Mouse (Mus musculus) brain, embryonic 14.5 days (tissue): Measurements from ENCODE around the gene Cep95.
"Not testable (repeated sequence)": the region's sequence is repeated elsewhere in the genome, so short reads cannot be mapped to it uniquely, and the experiment has no call there.

ENCODE experiments used
- CTCF ChIP-seq: fragments of 200-500 bp; IDR thresholded peaks from 2 replicates; pipeline ENCODE4 v1.5.1; 2012; ENCODE audit warnings: inconsistent platforms, mild to moderate bottlenecking, moderate library complexity, borderline replicate concordance; ENCODE audit not compliant: insufficient read depth, insufficient read length; ENCODE audit errors: extremely low read depth
- POLR2A ChIP-seq: fragments of 200-500 bp; IDR thresholded peaks from 2 replicates; pipeline ENCODE4 v1.6.1; 2012; ENCODE audit warnings: mild to moderate bottlenecking, inconsistent platforms, borderline replicate concordance; ENCODE audit not compliant: poor library complexity, insufficient read depth, insufficient read length, severe bottlenecking; ENCODE audit errors: extremely low read depth

GRCm38 (mm10) chr11:106749557-106750120 is 39.4 kb upstream of the Cep95 start:
- TF ChIP-seq POLR2A, CTCF: not testable (repeated sequence)
